Mouse (Mus musculus) spleen, adult 2 months (tissue): ENCODE data around the gene Snupn.

Experiments used
- CTCF ChIP-seq: fragments of 200-500 bp; IDR thresholded peaks from 2 replicates; pipeline ENCODE4 v1.5.1; 2011; ENCODE audit warnings: mild to moderate bottlenecking, inconsistent platforms; ENCODE audit not compliant: insufficient read depth, insufficient read length, insufficient replicate concordance; ENCODE audit errors: extremely low read depth
- POLR2A ChIP-seq: fragments of 200-500 bp; IDR thresholded peaks from 2 replicates; pipeline ENCODE4 v1.6.1; 2011; ENCODE audit warnings: low read depth, low read length, inconsistent platforms

DNA sequence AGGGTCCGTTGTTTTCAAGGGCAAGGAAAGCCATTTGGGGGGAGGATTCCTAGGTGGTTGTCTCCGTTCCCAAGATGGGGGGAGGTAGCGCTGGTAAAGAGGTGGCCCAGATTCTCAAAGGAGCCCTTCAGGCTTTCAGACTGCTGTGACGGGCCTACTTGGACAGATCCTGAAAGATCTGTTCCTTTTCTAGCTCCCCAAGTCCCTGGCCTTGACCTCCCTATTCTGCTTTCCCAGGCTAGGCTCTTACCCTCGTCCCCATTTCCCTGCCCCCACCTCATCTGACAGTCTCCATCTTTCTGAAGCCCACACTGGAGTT is 45.3 kb downstream of the Snupn start:
- TF ChIP-seq CTCF (no peak), POLR2A (no peak)
